Mouse (Mus musculus): Measurements from ENCODE around the gene Reck. TPM values are rescaled to one million over a fixed set of nuclear protein-coding genes. Genes with fewer than 3 reads are reported as not detected.
A peak's percentile ranks its signal among the peaks of the same experiment; 100 is the strongest.

Reck gene
- polyA plus RNA-seq, 1 experiment from 2014 or later = 12.8 TPM

DNA sequence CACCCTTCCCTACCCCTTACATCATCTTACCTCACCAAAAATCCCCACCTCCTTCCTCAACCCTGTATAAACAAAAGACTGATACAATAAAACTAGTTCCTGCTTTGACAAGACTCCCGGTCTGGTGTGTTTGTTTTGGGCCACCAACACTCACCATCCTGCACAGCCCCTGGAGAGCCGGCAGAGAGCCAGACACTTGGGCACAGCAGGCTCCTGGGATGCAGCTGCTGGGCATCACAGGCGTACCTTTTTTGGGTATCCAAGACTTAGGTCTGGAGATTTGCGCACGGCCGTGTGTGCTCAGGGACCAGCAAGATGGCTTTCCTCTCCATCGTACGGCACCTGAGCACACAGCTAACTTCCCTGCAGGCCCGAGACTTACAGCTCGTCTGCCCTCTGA lies 15.4 kb upstream of the Reck start:
- WGBS = 71% methylated on average over 10 of the region's 10 CpGs
- Histone ChIP-seq H3K36me3 (ENCODE audit: control insufficient read depth, insufficient read depth, low read length) (no peaks in the 10 kb centered on the region), H3K27me3 (replicated peaks; ENCODE audit: control insufficient read depth, insufficient read depth, low read length) (no peaks in the 10 kb centered on the region), H3K4me2 (ENCODE audit: low read depth, low read length) (no peak overlapping the region), H3K9ac (ENCODE audit: low read depth, low read length) (no peak overlapping the region), H3K4me3 (ENCODE audit: low read length) (no peak overlapping the region), H3K4me1 (ENCODE audit: control insufficient read depth, insufficient read depth, low read length) (no peaks in the 10 kb centered on the region), H3K9me3 (ENCODE audit: control insufficient read depth, low read length) (no peaks in the 10 kb centered on the region), H3K27ac (ENCODE audit: low read length) (no peak overlapping the region)
- ATAC-seq = no peak

DNA sequence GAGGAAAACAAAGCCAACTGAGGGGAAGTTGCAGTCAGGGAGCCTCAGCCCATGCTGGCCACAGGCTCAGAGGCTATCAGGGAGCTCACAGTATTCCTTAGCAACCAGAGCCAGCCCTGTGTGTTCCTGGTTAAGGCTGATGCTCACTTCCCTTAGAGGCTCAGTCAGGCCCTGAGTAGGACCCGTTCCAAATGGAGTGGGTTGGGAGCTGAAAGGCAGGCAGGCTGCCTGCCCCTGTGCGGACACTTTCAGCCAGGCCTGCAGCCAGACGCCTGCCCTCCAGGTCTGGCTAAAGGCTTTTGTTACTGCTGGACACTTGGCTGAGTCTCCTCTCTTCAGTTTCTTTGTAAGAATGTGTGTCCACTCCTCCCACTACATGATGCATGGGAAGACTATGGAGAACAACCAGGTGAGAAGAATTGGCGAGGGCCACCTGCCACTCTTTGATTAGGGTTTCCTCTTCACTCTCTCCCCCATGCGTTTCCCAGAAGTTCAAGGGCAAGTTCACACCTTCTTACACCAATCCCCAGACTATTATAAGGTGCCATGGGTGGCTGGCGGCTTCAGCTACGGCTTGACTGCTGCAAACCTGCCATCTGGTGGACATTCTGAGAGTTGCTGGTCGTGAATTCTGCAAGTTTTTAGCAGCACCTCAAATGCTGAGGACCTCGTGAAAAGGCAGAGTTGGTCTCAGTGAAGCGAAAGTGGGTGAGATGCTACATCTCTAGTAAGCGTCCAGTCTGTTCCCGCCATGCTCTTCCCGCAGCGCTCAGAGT lies 14.4 kb upstream of the Reck start:
- 0 out of 2 replicates have a peak, but pooled peaks have one; percentile 18 for ATAC-seq
- H3K9me3 ChIP-seq (ENCODE audit: control insufficient read depth, low read length) = no peaks in the 10 kb centered on the region

DNA sequence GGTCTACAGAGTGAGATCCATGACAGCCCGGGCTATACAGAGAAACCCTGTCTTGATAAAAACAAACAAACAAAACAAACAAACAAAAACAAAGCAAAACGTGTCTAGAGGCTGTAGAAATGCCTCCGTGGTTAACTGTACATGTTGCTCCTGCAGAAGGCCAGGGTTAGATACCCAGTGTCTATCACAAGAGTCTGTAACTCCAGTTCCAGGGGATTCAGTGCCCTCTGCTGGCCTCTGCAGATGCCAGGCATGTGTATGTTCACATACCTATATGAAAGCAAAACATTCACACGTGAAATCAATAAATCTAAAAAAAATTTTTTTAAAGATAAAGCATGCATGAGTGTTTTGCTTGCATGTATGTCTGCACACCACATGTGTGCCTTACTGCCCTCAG lies 12.0 kb upstream of the Reck start:
- no peak overlapping the region for H3K4me2 ChIP-seq (ENCODE audit: low read depth, low read length)
- no peaks in the 10 kb centered on the region for H3K36me3 ChIP-seq (ENCODE audit: control insufficient read depth, insufficient read depth, low read length)
- H3K9me3 ChIP-seq (ENCODE audit: control insufficient read depth, low read length) = no peaks in the 10 kb centered on the region
- H3K27ac ChIP-seq (ENCODE audit: low read length) = no peak overlapping the region
- no peaks in the 10 kb centered on the region for H3K27me3 ChIP-seq (replicated peaks; ENCODE audit: control insufficient read depth, insufficient read depth, low read length)
- H3K4me1 ChIP-seq (ENCODE audit: control insufficient read depth, insufficient read depth, low read length) = no peaks in the 10 kb centered on the region
- H3K9ac ChIP-seq (ENCODE audit: low read depth, low read length) = no peak overlapping the region
- WGBS = 70% methylated on average over 4 of the region's 4 CpGs
- no peak for ATAC-seq
- H3K4me3 ChIP-seq (ENCODE audit: low read length) = no peak overlapping the region

More for the DNA sequence above, 14.4 kb upstream of the Reck start:
- no peaks in the 10 kb centered on the region for H3K4me1 ChIP-seq (ENCODE audit: control insufficient read depth, insufficient read depth, low read length)
- H3K4me3 ChIP-seq (ENCODE audit: low read length) = no peak overlapping the region
- 17% methylated on average over 14 of the region's 14 CpGs for WGBS
- no peaks in the 10 kb centered on the region for H3K36me3 ChIP-seq (ENCODE audit: control insufficient read depth, insufficient read depth, low read length)
- no peak overlapping the region for H3K27ac ChIP-seq (ENCODE audit: low read length)
- H3K27me3 ChIP-seq (replicated peaks; ENCODE audit: control insufficient read depth, insufficient read depth, low read length) = no peaks in the 10 kb centered on the region
- no peak overlapping the region for H3K9ac ChIP-seq (ENCODE audit: low read depth, low read length)
- H3K4me2 ChIP-seq (ENCODE audit: low read depth, low read length) = no peak overlapping the region

DNA sequence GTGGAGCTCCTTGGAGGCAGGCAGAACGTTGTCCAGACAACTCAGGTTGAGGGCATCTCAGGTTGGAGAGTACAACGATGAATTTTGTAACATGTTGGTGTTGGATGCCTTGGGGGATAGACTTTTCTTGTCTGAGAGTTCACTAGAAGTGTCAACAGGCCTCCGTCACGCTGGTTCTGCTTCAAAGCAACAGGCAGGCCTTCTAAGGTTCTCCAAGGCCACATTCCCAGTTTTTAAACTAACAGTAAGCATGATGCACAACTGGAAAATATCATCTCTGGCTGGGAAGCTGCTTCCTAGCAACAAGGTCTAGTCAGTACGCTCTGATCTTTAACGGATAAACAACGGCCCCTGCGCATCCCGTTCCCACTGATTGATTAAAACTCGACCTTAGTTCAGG lies 5.5 kb upstream of the Reck start:
- Histone ChIP-seq H3K4me1 (ENCODE audit: control insufficient read depth, insufficient read depth, low read length) (peaks cover 3% of the 10 kb centered on the region), H3K4me3 (ENCODE audit: low read length) (no peak overlapping the region), H3K27me3 (replicated peaks; ENCODE audit: control insufficient read depth, insufficient read depth, low read length) (no peaks in the 10 kb centered on the region), H3K36me3 (ENCODE audit: control insufficient read depth, insufficient read depth, low read length) (no peaks in the 10 kb centered on the region), H3K9ac (ENCODE audit: low read depth, low read length) (no peak overlapping the region), H3K27ac (ENCODE audit: low read length) (no peak overlapping the region), H3K9me3 (ENCODE audit: control insufficient read depth, low read length) (no peaks in the 10 kb centered on the region), H3K4me2 (ENCODE audit: low read depth, low read length) (no peak overlapping the region)
- ATAC-seq = no peak
- WGBS = 73% methylated on average over 10 of the region's 10 CpGs

DNA sequence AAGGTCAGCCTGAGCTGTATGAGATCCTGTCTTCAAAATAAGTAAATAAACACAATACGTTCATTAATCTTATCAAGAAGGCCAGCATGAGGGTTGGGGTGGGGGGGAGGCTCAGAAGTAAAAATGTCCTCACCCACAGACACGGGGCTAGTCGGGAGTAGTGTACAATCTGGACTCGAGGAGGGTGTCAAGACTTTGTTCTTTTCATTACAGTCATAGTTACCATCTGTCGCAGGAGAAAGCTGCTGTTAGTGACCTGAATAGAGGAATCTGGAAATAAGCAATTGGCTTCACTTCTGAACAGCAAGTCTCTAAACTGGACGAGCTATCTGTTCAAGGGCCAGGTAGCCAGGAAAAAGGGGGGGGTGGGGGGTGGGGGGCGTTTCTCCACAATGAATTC lies 829 bp upstream of the Reck start:
- no peaks in the 10 kb centered on the region for H3K27me3 ChIP-seq (replicated peaks; ENCODE audit: control insufficient read depth, insufficient read depth, low read length)
- no peaks in the 10 kb centered on the region for H3K9me3 ChIP-seq (ENCODE audit: control insufficient read depth, low read length)
- ATAC-seq = no peak
- H3K27ac ChIP-seq (ENCODE audit: low read length) = no peak overlapping the region
- WGBS = 31% methylated on average over 7 of the region's 7 CpGs
- peak overlapping the region; percentile 94 for H3K4me3 ChIP-seq (ENCODE audit: low read length)
- peak overlapping the region; percentile 94 for H3K4me2 ChIP-seq (ENCODE audit: low read depth, low read length)
- H3K36me3 ChIP-seq (ENCODE audit: control insufficient read depth, insufficient read depth, low read length) = no peaks in the 10 kb centered on the region
- H3K4me1 ChIP-seq (ENCODE audit: control insufficient read depth, insufficient read depth, low read length) = peaks cover 8% of the 10 kb centered on the region
- H3K9ac ChIP-seq (ENCODE audit: low read depth, low read length) = no peak overlapping the region

DNA sequence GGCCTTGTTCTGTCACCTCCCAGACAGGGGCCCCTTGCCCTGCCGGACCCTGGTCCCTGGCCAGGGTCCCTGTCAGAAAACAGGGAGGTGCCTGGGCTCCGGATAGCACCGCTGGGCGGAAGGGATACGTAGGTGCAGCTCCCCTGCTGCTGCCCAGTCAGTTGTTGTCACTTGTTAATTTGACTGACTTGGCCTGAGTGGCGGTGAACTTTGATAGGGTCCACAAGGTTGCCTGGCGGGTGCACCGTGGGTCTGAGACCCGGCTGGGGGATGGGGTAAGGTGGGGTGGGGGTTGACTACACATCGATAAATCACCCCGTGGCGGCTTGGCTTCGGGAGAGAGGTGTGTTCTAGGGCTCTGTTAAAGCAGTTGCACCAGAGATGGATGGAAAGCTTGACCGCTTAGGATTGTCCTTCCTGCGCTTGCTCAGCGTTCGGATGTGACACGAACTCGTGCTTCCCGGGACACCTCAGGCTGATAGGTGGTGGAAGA lies 635 bp downstream of the Reck start:
- H3K27ac ChIP-seq (ENCODE audit: low read length) = no peak overlapping the region
- H3K4me2 ChIP-seq (ENCODE audit: low read depth, low read length) = peak overlapping the region; percentile 94
- H3K36me3 ChIP-seq (ENCODE audit: control insufficient read depth, insufficient read depth, low read length) = no peaks in the 10 kb centered on the region
- no peaks in the 10 kb centered on the region for H3K27me3 ChIP-seq (replicated peaks; ENCODE audit: control insufficient read depth, insufficient read depth, low read length)
- 2% methylated on average over 20 of the region's 20 CpGs for WGBS
- H3K4me1 ChIP-seq (ENCODE audit: control insufficient read depth, insufficient read depth, low read length) = peaks cover 8% of the 10 kb centered on the region
- H3K9me3 ChIP-seq (ENCODE audit: control insufficient read depth, low read length) = no peaks in the 10 kb centered on the region
- peak overlapping the region; percentile 94 for H3K4me3 ChIP-seq (ENCODE audit: low read length)
- peak; percentile 62 for ATAC-seq
- peak overlapping the region; percentile 80 for H3K9ac ChIP-seq (ENCODE audit: low read depth, low read length)

DNA sequence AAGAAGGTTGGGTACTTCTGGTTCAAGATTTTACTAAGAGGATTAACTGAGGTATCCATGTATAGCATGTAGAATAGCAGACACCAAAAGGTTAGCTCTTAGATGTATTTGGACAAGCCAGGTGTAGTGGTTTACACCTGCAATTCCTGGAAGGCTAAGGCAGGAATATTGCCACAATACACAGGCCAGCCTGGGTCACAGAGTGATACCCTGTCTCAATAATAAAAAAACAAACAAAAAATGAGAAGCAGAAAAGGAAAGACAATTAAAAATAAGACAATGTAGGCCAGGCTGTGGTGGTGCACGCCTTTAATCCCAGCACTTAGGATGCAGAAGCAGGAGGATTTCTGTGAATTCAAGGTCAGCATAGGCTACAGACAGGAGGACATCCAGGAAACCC lies 1.9 kb downstream of the Reck start:
- Histone ChIP-seq H3K4me1 (ENCODE audit: control insufficient read depth, insufficient read depth, low read length) (peaks cover 8% of the 10 kb centered on the region), H3K4me3 (ENCODE audit: low read length) (no peak overlapping the region), H3K4me2 (ENCODE audit: low read depth, low read length) (no peak overlapping the region), H3K9me3 (ENCODE audit: control insufficient read depth, low read length) (no peaks in the 10 kb centered on the region), H3K27me3 (replicated peaks; ENCODE audit: control insufficient read depth, insufficient read depth, low read length) (no peaks in the 10 kb centered on the region), H3K36me3 (ENCODE audit: control insufficient read depth, insufficient read depth, low read length) (no peaks in the 10 kb centered on the region), H3K9ac (ENCODE audit: low read depth, low read length) (no peak overlapping the region), H3K27ac (ENCODE audit: low read length) (no peak overlapping the region)
- 93% methylated on average over 1 of the region's 1 CpGs for WGBS
- ATAC-seq = no peak

DNA sequence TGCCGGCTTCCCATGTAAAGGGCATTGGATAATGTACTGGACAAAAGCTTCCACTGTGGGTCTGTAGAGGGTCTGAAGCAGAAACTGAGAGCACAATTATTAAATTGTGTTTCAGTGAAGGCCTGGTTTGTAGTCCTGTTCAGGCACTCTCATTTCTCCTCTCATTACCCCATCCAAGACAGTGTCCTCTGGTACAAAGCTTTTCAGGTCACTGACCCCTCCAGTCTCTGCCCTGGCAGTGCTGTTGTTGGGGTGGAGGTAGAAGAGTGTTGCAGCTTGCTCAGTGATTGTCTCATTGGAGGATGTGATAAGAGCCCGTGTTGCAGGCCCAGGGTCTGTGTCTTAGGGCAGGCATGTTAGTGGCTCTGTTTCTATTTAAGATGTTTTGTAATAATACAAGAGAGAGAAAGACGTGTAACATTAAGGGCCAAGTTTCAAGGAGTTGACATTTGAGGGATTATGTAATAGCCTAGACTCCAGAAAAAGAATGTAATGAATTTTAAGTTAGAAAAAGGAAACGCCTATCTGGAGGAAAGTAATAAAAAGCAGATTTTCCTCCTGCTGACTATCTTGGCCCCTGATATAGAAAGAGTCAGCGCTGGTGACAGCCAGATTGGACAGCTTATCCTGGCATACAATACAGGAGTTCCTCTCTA lies 2.9 kb downstream of the Reck start:
- 37% methylated on average over 5 of the region's 5 CpGs for WGBS
- no peaks in the 10 kb centered on the region for H3K36me3 ChIP-seq (ENCODE audit: control insufficient read depth, insufficient read depth, low read length)
- no peak overlapping the region for H3K9ac ChIP-seq (ENCODE audit: low read depth, low read length)
- no peak overlapping the region for H3K4me3 ChIP-seq (ENCODE audit: low read length)
- H3K4me1 ChIP-seq (ENCODE audit: control insufficient read depth, insufficient read depth, low read length) = peaks cover 8% of the 10 kb centered on the region
- no peak overlapping the region for H3K27ac ChIP-seq (ENCODE audit: low read length)
- no peaks in the 10 kb centered on the region for H3K27me3 ChIP-seq (replicated peaks; ENCODE audit: control insufficient read depth, insufficient read depth, low read length)
- no peak for ATAC-seq
- H3K4me2 ChIP-seq (ENCODE audit: low read depth, low read length) = no peak overlapping the region
- H3K9me3 ChIP-seq (ENCODE audit: control insufficient read depth, low read length) = no peaks in the 10 kb centered on the region

DNA sequence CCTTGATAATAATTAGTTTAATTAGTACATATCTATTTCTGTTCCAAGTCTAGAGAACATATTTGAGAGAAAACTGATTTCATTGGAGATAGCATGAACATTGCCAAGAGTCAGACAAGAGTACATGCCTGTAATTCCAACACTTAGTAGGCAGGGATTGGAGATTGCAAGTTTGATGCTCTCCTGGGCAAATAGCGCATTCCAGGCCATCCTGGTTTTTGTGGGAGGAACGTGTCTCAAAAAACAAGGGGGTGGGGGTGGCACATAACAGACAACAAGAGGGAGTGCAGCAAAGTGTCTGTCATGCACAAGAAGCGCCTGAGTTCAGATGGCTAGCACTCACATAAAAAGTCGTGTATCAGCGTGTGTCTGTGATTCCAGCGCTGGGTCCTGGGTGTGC lies 4.2 kb downstream of the Reck start:
- no peak overlapping the region for H3K9ac ChIP-seq (ENCODE audit: low read depth, low read length)
- H3K27ac ChIP-seq (ENCODE audit: low read length) = no peak overlapping the region
- no peak overlapping the region for H3K4me2 ChIP-seq (ENCODE audit: low read depth, low read length)

More for the DNA sequence above, 4.2 kb downstream of the Reck start:
- Histone ChIP-seq H3K4me3 (ENCODE audit: low read length) (no peak overlapping the region), H3K4me1 (ENCODE audit: control insufficient read depth, insufficient read depth, low read length) (peaks cover 8% of the 10 kb centered on the region), H3K36me3 (ENCODE audit: control insufficient read depth, insufficient read depth, low read length) (no peaks in the 10 kb centered on the region), H3K9me3 (ENCODE audit: control insufficient read depth, low read length) (no peaks in the 10 kb centered on the region), H3K27me3 (replicated peaks; ENCODE audit: control insufficient read depth, insufficient read depth, low read length) (no peaks in the 10 kb centered on the region)
- 77% methylated on average over 6 of the region's 6 CpGs for WGBS
- ATAC-seq = no peak
